Mouse (Mus musculus): ENCODE data around the gene Mdfi.

DNA sequence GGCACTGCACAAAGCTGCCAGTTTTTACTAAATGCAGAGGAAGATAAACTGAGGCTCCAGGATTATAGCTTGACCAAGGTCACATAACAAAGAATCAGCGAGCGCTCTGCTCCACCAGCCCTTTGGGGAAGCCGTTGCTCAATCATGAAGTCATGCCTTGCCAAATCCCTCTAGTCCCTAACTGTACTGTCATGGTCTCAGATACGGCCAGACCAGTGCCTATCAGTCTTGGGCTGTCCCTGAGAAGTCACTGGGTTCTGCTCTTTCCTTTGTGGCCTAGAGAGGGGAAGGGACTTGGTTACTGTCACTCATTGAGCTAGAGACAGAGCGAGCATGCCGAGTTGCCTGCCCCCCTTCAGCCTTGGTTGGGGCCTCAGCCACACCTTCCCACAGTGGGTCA, 50.1 kb downstream of the Mdfi start:
- no peak for TF ChIP-seq TAL1 (IDR thresholded peaks at IDR 0.05; ENCODE audit: low read length)
- TF ChIP-seq GATA1 (IDR thresholded peaks at IDR 0.05; ENCODE audit: low read length) = no peak

All from erythroblast, embryonic 14.5 days (primary cell).